Mouse (Mus musculus): ENCODE measurements around the gene Polr2a. TPM values are rescaled to one million over a fixed set of nuclear protein-coding genes. Genes with fewer than 3 reads are reported as not detected.

Polr2a gene
- polyA plus RNA-seq, 1 experiment, result 103 TPM

GRCm38 (mm10) chr11:69791420-69791819 is 33.0 kb upstream of the Polr2a start:
- H3K4me1 ChIP-seq (ENCODE audit: control insufficient read depth, insufficient read depth, low read length), result no peaks in the 10 kb centered on the region
- H3K4me3 ChIP-seq (ENCODE audit: low read depth, low read length), result no peak overlapping the region
- H3K9me3 ChIP-seq (replicated peaks; ENCODE audit: control insufficient read depth, insufficient read depth, low read length, poor library complexity, severe bottlenecking), result no peaks in the 10 kb centered on the region
- no peak for TF ChIP-seq CTCF (IDR thresholded peaks at IDR 0.05; ENCODE audit: low read depth, low read length)
- TF ChIP-seq EP300 (IDR thresholded peaks at IDR 0.05; ENCODE audit: insufficient read depth, low read depth, low read length), result no peak
- no peaks in the 10 kb centered on the region for H3K36me3 ChIP-seq (ENCODE audit: control insufficient read depth, insufficient read depth, low read length, poor library complexity, severe bottlenecking)
- H3K27ac ChIP-seq (ENCODE audit: insufficient read depth, low read length), result no peak overlapping the region
- H3K27me3 ChIP-seq (ENCODE audit: control insufficient read depth, insufficient read depth, low read length, poor library complexity, severe bottlenecking), result no peaks in the 10 kb centered on the region
- H3K9ac ChIP-seq (ENCODE audit: low read depth, poor library complexity, severe bottlenecking), result no peak overlapping the region

GRCm38 (mm10) chr11:69789431-69789830 is 31.0 kb upstream of the Polr2a start:
- no peak for TF ChIP-seq POLR2A (IDR thresholded peaks at IDR 0.05; ENCODE audit: insufficient read depth, low read length)
- TF ChIP-seq CTCF (IDR thresholded peaks at IDR 0.05; ENCODE audit: low read depth, low read length), result no peak
- no peak for TF ChIP-seq EP300 (IDR thresholded peaks at IDR 0.05; ENCODE audit: insufficient read depth, low read depth, low read length)
- Histone ChIP-seq H3K4me3 (ENCODE audit: low read depth, low read length) (no peak overlapping the region), H3K36me3 (ENCODE audit: control insufficient read depth, insufficient read depth, low read length, poor library complexity, severe bottlenecking) (no peaks in the 10 kb centered on the region), H3K9me3 (replicated peaks; ENCODE audit: control insufficient read depth, insufficient read depth, low read length, poor library complexity, severe bottlenecking) (no peaks in the 10 kb centered on the region), H3K4me1 (ENCODE audit: control insufficient read depth, insufficient read depth, low read length) (no peaks in the 10 kb centered on the region), H3K27me3 (ENCODE audit: control insufficient read depth, insufficient read depth, low read length, poor library complexity, severe bottlenecking) (no peaks in the 10 kb centered on the region), H3K9ac (ENCODE audit: low read depth, poor library complexity, severe bottlenecking) (no peak overlapping the region), H3K27ac (ENCODE audit: insufficient read depth, low read length) (no peak overlapping the region)

GRCm38 (mm10) chr11:69787306-69787705 is 28.9 kb upstream of the Polr2a start:
- Histone ChIP-seq H3K9ac (ENCODE audit: low read depth, poor library complexity, severe bottlenecking) (no peak overlapping the region), H3K27me3 (ENCODE audit: control insufficient read depth, insufficient read depth, low read length, poor library complexity, severe bottlenecking) (no peaks in the 10 kb centered on the region), H3K36me3 (ENCODE audit: control insufficient read depth, insufficient read depth, low read length, poor library complexity, severe bottlenecking) (no peaks in the 10 kb centered on the region), H3K9me3 (replicated peaks; ENCODE audit: control insufficient read depth, insufficient read depth, low read length, poor library complexity, severe bottlenecking) (no peaks in the 10 kb centered on the region), H3K27ac (ENCODE audit: insufficient read depth, low read length) (peak overlapping the region; percentile 71; the same call in 1 of the 2 replicates), H3K4me3 (ENCODE audit: low read depth, low read length) (no peak overlapping the region), H3K4me1 (ENCODE audit: control insufficient read depth, insufficient read depth, low read length) (no peaks in the 10 kb centered on the region)
- no peak for TF ChIP-seq POLR2A (IDR thresholded peaks at IDR 0.05; ENCODE audit: insufficient read depth, low read length)
- TF ChIP-seq EP300 (IDR thresholded peaks at IDR 0.05; ENCODE audit: insufficient read depth, low read depth, low read length), result no peak
- no peak for TF ChIP-seq CTCF (IDR thresholded peaks at IDR 0.05; ENCODE audit: low read depth, low read length)

DNA sequence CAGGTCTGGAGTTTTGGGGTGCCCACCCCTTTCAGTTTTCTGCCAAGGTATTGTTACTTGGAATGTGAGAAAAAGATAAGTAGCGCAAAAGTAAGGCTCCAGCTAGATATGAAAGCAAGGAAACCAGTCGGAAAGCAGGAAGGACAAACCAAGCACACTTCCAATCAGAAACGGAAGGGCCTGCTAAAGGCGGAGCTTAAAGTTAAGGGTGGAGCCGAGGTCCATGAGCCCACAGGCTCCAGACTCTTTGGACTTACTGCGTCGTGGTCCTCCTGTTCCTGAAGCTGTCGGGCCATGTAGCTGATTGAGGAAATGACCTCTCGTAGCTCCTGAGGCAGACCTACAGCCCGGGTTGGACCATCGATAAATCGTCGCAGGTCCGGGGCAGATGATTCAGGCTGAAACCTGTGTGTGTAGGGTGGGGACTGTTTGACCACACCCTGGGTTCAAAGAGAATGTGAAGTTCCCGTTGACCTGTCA is 26.4 kb upstream of the Polr2a start:
- Histone ChIP-seq H3K9ac (ENCODE audit: low read depth, poor library complexity, severe bottlenecking) (peak overlapping the region; percentile 54), H3K36me3 (ENCODE audit: control insufficient read depth, insufficient read depth, low read length, poor library complexity, severe bottlenecking) (no peaks in the 10 kb centered on the region), H3K4me1 (ENCODE audit: control insufficient read depth, insufficient read depth, low read length) (no peaks in the 10 kb centered on the region), H3K27ac (ENCODE audit: insufficient read depth, low read length) (peak overlapping the region; percentile 62), H3K9me3 (replicated peaks; ENCODE audit: control insufficient read depth, insufficient read depth, low read length, poor library complexity, severe bottlenecking) (no peaks in the 10 kb centered on the region), H3K4me3 (ENCODE audit: low read depth, low read length) (peak overlapping the region; percentile 57), H3K27me3 (ENCODE audit: control insufficient read depth, insufficient read depth, low read length, poor library complexity, severe bottlenecking) (no peaks in the 10 kb centered on the region)
- TF ChIP-seq CTCF (IDR thresholded peaks at IDR 0.05; ENCODE audit: low read depth, low read length) (no peak), POLR2A (IDR thresholded peaks at IDR 0.05; ENCODE audit: insufficient read depth, low read length) (peak; percentile 51), EP300 (IDR thresholded peaks at IDR 0.05; ENCODE audit: insufficient read depth, low read depth, low read length) (peak; percentile 85; the same call in 1 of the 2 replicates)

DNA sequence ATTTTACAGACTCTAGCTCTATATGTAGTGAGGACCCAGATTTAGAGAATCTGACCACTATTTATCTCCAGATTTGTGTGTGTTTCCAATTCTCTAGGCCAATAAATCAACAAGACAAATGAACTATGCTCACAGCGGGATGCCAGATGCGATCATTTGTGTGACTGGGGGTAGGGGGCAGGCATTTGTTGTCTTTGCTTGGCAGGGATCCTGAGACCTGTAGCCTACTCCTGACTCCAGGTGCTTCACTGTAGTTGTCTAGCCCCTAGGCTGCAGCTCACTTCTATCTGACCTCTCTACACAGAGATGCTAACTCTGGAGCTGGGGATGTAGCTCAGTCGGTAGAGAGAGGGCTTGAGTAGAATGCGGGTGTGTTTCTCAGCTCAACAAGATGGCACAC is 23.4 kb upstream of the Polr2a start:
- Histone ChIP-seq H3K9ac (ENCODE audit: low read depth, poor library complexity, severe bottlenecking) (no peak overlapping the region), H3K9me3 (replicated peaks; ENCODE audit: control insufficient read depth, insufficient read depth, low read length, poor library complexity, severe bottlenecking) (no peaks in the 10 kb centered on the region), H3K27me3 (ENCODE audit: control insufficient read depth, insufficient read depth, low read length, poor library complexity, severe bottlenecking) (no peaks in the 10 kb centered on the region), H3K4me1 (ENCODE audit: control insufficient read depth, insufficient read depth, low read length) (no peaks in the 10 kb centered on the region), H3K4me3 (ENCODE audit: low read depth, low read length) (no peak overlapping the region), H3K36me3 (ENCODE audit: control insufficient read depth, insufficient read depth, low read length, poor library complexity, severe bottlenecking) (no peaks in the 10 kb centered on the region), H3K27ac (ENCODE audit: insufficient read depth, low read length) (0 out of 2 replicates have a peak overlapping the region, but pooled peaks have one; percentile 14)
- TF ChIP-seq POLR2A (IDR thresholded peaks at IDR 0.05; ENCODE audit: insufficient read depth, low read length) (no peak), EP300 (IDR thresholded peaks at IDR 0.05; ENCODE audit: insufficient read depth, low read depth, low read length) (no peak), CTCF (IDR thresholded peaks at IDR 0.05; ENCODE audit: low read depth, low read length) (no peak)

DNA sequence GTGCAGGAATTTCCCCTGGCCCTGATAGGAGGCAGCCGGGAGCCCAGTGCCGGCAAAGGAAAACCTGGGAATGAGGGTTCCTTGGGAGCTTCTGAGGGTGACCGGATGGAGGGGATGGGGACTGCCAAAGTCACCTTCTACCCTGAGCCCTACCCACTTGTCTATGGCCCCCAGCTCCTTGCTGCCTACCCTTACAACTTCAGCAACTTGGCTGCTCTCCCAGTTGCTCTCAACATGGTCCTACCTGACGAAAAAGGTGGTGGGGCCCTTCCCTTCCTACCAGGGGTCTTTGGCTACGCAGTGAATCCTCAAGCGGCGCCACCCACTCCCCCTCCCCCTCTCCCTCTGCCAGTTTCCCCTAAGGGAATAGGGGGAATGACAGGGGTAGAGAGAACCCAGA is 20.5 kb upstream of the Polr2a start:
- Histone ChIP-seq H3K27ac (ENCODE audit: insufficient read depth, low read length) (no peak overlapping the region), H3K9me3 (replicated peaks; ENCODE audit: control insufficient read depth, insufficient read depth, low read length, poor library complexity, severe bottlenecking) (no peaks in the 10 kb centered on the region), H3K36me3 (ENCODE audit: control insufficient read depth, insufficient read depth, low read length, poor library complexity, severe bottlenecking) (no peaks in the 10 kb centered on the region), H3K4me1 (ENCODE audit: control insufficient read depth, insufficient read depth, low read length) (peaks cover 6% of the 10 kb centered on the region), H3K4me3 (ENCODE audit: low read depth, low read length) (no peak overlapping the region), H3K9ac (ENCODE audit: low read depth, poor library complexity, severe bottlenecking) (no peak overlapping the region), H3K27me3 (ENCODE audit: control insufficient read depth, insufficient read depth, low read length, poor library complexity, severe bottlenecking) (no peaks in the 10 kb centered on the region)
- no peak for TF ChIP-seq CTCF (IDR thresholded peaks at IDR 0.05; ENCODE audit: low read depth, low read length)
- TF ChIP-seq EP300 (IDR thresholded peaks at IDR 0.05; ENCODE audit: insufficient read depth, low read depth, low read length), result no peak
- TF ChIP-seq POLR2A (IDR thresholded peaks at IDR 0.05; ENCODE audit: insufficient read depth, low read length), result no peak

Data from ES-Bruce4 (cell line).